Mouse (Mus musculus) embryonic facial prominence, embryonic 11.5 days (tissue): ENCODE measurements around the gene Plbd2. TPM values are rescaled to one million over a fixed set of nuclear protein-coding genes. Genes with fewer than 3 reads are reported as not detected.

Experiments used
- ATAC-seq: fragments of 200-750 bp; cut with Nextera tagmentation; replicated peaks from 2 replicates; pipeline ENCODE4 v1.8.0; 2017; ENCODE audit warnings: low read depth; ENCODE audit not compliant: insufficient number of reproducible peaks, low FRiP score, low TSS enrichment
- DNase-seq: peaks from one replicate; pipeline ENCODE4 v3.0.0-alpha.2; 2015; ENCODE audit warnings: low spot score
- H3K27ac ChIP-seq: fragments of 300-500 bp; sonication (generic); replicated peaks from 2 replicates; pipeline ENCODE4 v1.5.1; 2014; ENCODE audit warnings: mild to moderate bottlenecking, low read depth, low read length, control low read depth
- H3K27me3 ChIP-seq: fragments of 300-500 bp; sonication (generic); 2 replicates; pipeline ENCODE4 v1.6.1; 2014; ENCODE audit warnings: mild to moderate bottlenecking, low read length, moderate library complexity, mixed read lengths; ENCODE audit not compliant: control insufficient read depth, insufficient read depth
- H3K36me3 ChIP-seq: fragments of 300-500 bp; sonication (generic); replicated peaks from 2 replicates; pipeline ENCODE4 v1.6.1; 2014; ENCODE audit warnings: low read depth, mild to moderate bottlenecking, low read length, moderate library complexity, mixed read lengths; ENCODE audit not compliant: control insufficient read depth, insufficient read depth
- H3K4me1 ChIP-seq: fragments of 300-500 bp; sonication (generic); 2 replicates; pipeline ENCODE4 v1.6.1; 2014; ENCODE audit warnings: low read length, mixed read lengths; ENCODE audit not compliant: control insufficient read depth, insufficient read depth
- H3K4me2 ChIP-seq: fragments of 300-500 bp; sonication (generic); 2 replicates; pipeline ENCODE4 v1.6.1; 2014; ENCODE audit warnings: low read depth, mild to moderate bottlenecking, control low read depth, low read length, moderate library complexity
- H3K4me3 ChIP-seq: fragments of 300-500 bp; sonication (generic); 2 replicates; pipeline ENCODE4 v1.5.1; 2014; ENCODE audit warnings: low read depth, low read length, control low read depth
- H3K9ac ChIP-seq: fragments of 300-500 bp; sonication (generic); replicated peaks from 2 replicates; pipeline ENCODE4 v1.6.1; 2014; ENCODE audit warnings: mild to moderate bottlenecking, control low read depth, low read length
- H3K9me3 ChIP-seq: fragments of 300-500 bp; sonication (generic); replicated peaks from 2 replicates; pipeline ENCODE4 v1.6.1; 2016; ENCODE audit warnings: mild to moderate bottlenecking, low read length, inconsistent platforms, mixed read lengths; ENCODE audit not compliant: control insufficient read depth
- WGBS: fragments of 180-500 bp; shearing (Covaris S2); extraction: QIAGEN DNeasy Blood & Tissue Kit; methylation state at CpG from one replicate; pipeline ENCODE4 v1.1.7; 2014; 5-methylcytosine and 5-hydroxymethylcytosine counted together
- polyA plus RNA-seq: library from polyadenylated mRNA; unstranded; fragments of >200 nt; fragmentation: Nextera tagmentation; extraction: Ambion mirVana; gene quantifications from 2 replicates; pipeline ENCODE4 v1.2.1, GENCODE M21; 2014

Plbd2 gene
- polyA plus RNA-seq, 1 experiment from 2014 or later: 20.9 TPM

- ATAC-seq: no peak
- Histone ChIP-seq H3K4me1 (no peaks in the 10 kb centered on the region; the same call in 1 of the 2 replicates), H3K9me3 (no peaks in the 10 kb centered on the region), H3K27me3 (peaks cover 96% of the 10 kb centered on the region), H3K4me3 (no peak overlapping the region), H3K9ac (no peak overlapping the region), H3K36me3 (no peaks in the 10 kb centered on the region), H3K4me2 (no peak overlapping the region), H3K27ac (no peak overlapping the region)
- 1% methylated on average over 21 of the region's 21 CpGs for WGBS
- no peak for DNase-seq
Measured at GRCm38 (mm10) chr5:120434231-120434735, 69.1 kb downstream of the Plbd2 start.

Other genes with a start within 250 kb of the Plbd2 start
- 1.5 and 2.9 TPM in 2 replicates for gene Lhx5, start 71.9 kb downstream of the Plbd2 start, polyA plus RNA-seq
- 3.6 and 4.9 TPM in 2 replicates for gene Sdsl, start 30.8 kb downstream of the Plbd2 start, polyA plus RNA-seq
- gene Sds, start 27.1 kb downstream of the Plbd2 start, polyA plus RNA-seq: not detected in 2 replicates
- 1.3 and 1.8 TPM in 2 replicates for gene Slc8b1, start 7.5 kb upstream of the Plbd2 start, polyA plus RNA-seq
- 9.6 and 11.2 TPM in 2 replicates for gene Tpcn1, start 85.0 kb upstream of the Plbd2 start, polyA plus RNA-seq
- 0.31 and 0.55 TPM in 2 replicates for gene Iqcd, start 85.4 kb upstream of the Plbd2 start, polyA plus RNA-seq
- gene Rita1, start 109.0 kb upstream of the Plbd2 start, polyA plus RNA-seq: 8.3 and 8.8 TPM in 2 replicates
- 28.9 and 29.7 TPM in 2 replicates for gene Ddx54, start 109.1 kb upstream of the Plbd2 start, polyA plus RNA-seq
- gene Cfap73, start 130.6 kb upstream of the Plbd2 start, polyA plus RNA-seq: not detected in 2 replicates
- 0.34 TPM in 1 of 2 replicates, not detected in the other for gene Rasal1, start 145.2 kb upstream of the Plbd2 start, polyA plus RNA-seq
- gene Dtx1, start 208.3 kb upstream of the Plbd2 start, polyA plus RNA-seq: 3.3 TPM in 2 replicates
- gene Oas2, start 246.2 kb upstream of the Plbd2 start, polyA plus RNA-seq: 0.17 and 0.43 TPM in 2 replicates